Mouse (Mus musculus) ES-Bruce4 (cell line): ENCODE data around the gene Gm38392. TPM values are rescaled to one million over a fixed set of nuclear protein-coding genes. Genes with fewer than 3 reads are reported as not detected.

ENCODE experiments used
- H3K27ac ChIP-seq: 2 replicates; pipeline ENCODE4 v1.5.1; 2012; ENCODE audit warnings: low read length, inconsistent platforms; ENCODE audit not compliant: insufficient read depth
- H3K27me3 ChIP-seq: 2 replicates; pipeline ENCODE4 v1.6.1; 2012; ENCODE audit warnings: mild to moderate bottlenecking, low read length, inconsistent platforms; ENCODE audit not compliant: control insufficient read depth, poor library complexity, insufficient read depth, severe bottlenecking
- H3K36me3 ChIP-seq: 2 replicates; pipeline ENCODE4 v1.6.1; 2012; ENCODE audit warnings: inconsistent platforms, mild to moderate bottlenecking, low read length, moderate library complexity; ENCODE audit not compliant: control insufficient read depth, poor library complexity, insufficient read depth, severe bottlenecking
- H3K4me1 ChIP-seq: one replicate; pipeline ENCODE4 v1.8.1; 2011; ENCODE audit warnings: low read length; ENCODE audit not compliant: control insufficient read depth, insufficient read depth
- H3K4me3 ChIP-seq: 2 replicates; pipeline ENCODE4 v1.5.1; 2011; ENCODE audit warnings: low read depth, mild to moderate bottlenecking, low read length
- H3K9ac ChIP-seq: 2 replicates; pipeline ENCODE4 v1.6.1; 2012; ENCODE audit warnings: low read depth, mild to moderate bottlenecking, inconsistent platforms; ENCODE audit not compliant: poor library complexity, severe bottlenecking
- H3K9me3 ChIP-seq: replicated peaks from 2 replicates; pipeline ENCODE4 v1.6.1; 2012; ENCODE audit warnings: mild to moderate bottlenecking, low read length, inconsistent platforms; ENCODE audit not compliant: control insufficient read depth, poor library complexity, insufficient read depth, severe bottlenecking
- CTCF ChIP-seq: IDR thresholded peaks from one replicate; pipeline ENCODE4 v1.8.1; 2011; ENCODE audit warnings: low read depth, low read length
- EP300 ChIP-seq: IDR thresholded peaks from 2 replicates; pipeline ENCODE4 v1.6.1; 2011; ENCODE audit warnings: low read depth, low read length; ENCODE audit not compliant: insufficient read depth
- POLR2A ChIP-seq: IDR thresholded peaks from one replicate; pipeline ENCODE4 v1.8.1; 2011; ENCODE audit warnings: low read length; ENCODE audit not compliant: insufficient read depth
- polyA plus RNA-seq: library from polyadenylated mRNA; stranded (reverse); fragments of >200 nt; gene quantifications from 2 replicates; pipeline ENCODE4 v1.2.4, GENCODE M21; 2011; ENCODE audit warnings: low read depth; ENCODE audit not compliant: missing spikeins, insufficient read depth, insufficient read length

Gm38392 gene
- polyA plus RNA-seq, 1 experiment, result 0.72 TPM

DNA sequence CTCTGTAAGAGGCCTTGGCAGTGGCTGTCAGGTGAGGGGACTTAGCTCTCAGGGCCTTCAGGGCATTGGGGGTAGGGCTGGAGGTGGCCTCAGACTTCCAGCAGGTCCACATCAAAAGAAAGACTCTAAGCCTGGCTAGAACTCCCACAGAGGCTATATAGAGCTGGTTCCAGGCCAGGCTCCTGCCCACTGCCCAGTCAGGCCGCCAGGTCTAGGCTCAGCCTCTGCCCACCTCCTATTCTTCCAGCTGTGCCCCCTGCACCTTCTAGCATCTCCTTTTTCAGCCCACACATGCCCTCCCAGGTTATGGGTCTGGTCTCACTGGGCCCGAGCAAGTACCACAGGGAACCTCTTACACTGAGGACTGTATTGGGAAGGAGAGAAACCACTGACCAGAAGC is 62.1 kb downstream of the Gm38392 start:
- no peak for TF ChIP-seq POLR2A
- no peak for TF ChIP-seq CTCF
- TF ChIP-seq EP300, result no peak
- Histone ChIP-seq H3K4me3 (no peak overlapping the region), H3K36me3 (no peaks in the 10 kb centered on the region), H3K27ac (no peak overlapping the region), H3K9me3 (no peaks in the 10 kb centered on the region), H3K27me3 (no peaks in the 10 kb centered on the region), H3K4me1 (peaks cover 1% of the 10 kb centered on the region), H3K9ac (no peak overlapping the region)

DNA sequence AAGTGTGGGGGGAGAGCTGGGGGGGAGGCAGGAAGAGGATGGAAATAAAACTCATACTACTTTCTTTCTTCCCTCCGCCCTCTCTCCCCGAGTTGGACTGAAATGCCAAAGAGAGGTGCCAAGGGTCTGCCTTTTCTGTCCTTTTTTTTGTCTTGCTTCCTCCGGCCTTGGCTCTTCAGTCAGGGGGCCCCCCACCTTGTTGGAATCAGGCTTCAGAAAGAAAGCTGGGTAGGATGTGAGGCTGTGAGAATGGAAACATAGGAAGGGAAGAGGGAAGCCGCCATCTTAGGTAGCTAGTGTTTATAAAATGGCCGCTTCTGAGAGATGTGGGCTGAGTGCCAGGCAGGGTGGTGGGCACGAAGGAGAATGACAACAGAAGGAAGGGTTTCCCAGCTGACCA is 64.6 kb downstream of the Gm38392 start:
- H3K27ac ChIP-seq, result no peak overlapping the region
- H3K9ac ChIP-seq, result no peak overlapping the region
- no peak overlapping the region for H3K4me3 ChIP-seq
- no peaks in the 10 kb centered on the region; the same call in none of the 2 replicates for H3K27me3 ChIP-seq
- no peaks in the 10 kb centered on the region for H3K9me3 ChIP-seq
- H3K36me3 ChIP-seq, result no peaks in the 10 kb centered on the region
- TF ChIP-seq EP300, result no peak
- no peak for TF ChIP-seq CTCF
- TF ChIP-seq POLR2A, result no peak
- no peaks in the 10 kb centered on the region for H3K4me1 ChIP-seq

DNA sequence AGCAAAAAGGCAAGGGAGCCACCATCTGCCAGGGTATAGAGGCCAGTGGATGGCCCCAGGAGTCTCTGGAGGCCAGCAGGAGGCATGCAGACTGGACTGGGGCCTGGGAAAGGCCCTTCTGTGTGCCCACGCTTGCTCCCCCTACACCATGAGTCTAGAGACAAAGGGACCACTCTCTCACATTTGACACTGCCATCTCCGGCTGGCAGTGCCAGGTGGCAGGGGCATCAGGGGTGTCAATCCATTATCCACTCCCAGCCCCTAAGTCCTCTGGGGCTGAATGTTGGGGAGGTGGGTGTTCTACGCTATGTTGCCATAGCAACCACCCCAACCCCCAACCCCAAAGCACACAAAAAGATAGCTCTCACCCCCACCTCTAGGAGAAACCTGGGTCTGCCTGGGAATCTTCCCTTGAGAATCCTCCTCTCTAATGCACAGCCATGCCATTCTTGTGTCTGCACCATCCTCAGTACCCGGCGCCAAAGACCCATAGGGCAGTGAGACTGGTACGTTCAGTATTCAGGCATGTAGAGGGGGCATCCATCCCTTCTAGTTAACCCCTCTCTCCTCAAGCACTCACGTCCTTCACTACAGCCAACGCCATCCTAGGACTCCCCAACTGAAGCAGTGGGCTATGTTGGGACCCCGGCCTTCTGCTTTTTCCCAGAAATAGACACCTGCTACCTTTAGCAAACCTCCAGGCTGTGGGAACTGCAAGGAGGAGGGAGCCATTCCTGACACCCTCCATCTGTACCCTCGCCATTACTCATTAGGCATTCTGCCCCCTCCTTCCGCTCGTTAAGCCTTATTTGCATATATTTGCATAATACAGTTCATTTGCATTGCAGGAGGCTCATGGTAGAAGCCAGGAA is 65.3 kb downstream of the Gm38392 start:
- Histone ChIP-seq H3K9ac (no peak overlapping the region), H3K9me3 (no peaks in the 10 kb centered on the region), H3K4me1 (no peaks in the 10 kb centered on the region), H3K36me3 (no peaks in the 10 kb centered on the region), H3K27me3 (no peaks in the 10 kb centered on the region; the same call in none of the 2 replicates), H3K27ac (no peak overlapping the region), H3K4me3 (no peak overlapping the region)
- no peak for TF ChIP-seq POLR2A
- TF ChIP-seq EP300, result no peak
- TF ChIP-seq CTCF, result no peak

DNA sequence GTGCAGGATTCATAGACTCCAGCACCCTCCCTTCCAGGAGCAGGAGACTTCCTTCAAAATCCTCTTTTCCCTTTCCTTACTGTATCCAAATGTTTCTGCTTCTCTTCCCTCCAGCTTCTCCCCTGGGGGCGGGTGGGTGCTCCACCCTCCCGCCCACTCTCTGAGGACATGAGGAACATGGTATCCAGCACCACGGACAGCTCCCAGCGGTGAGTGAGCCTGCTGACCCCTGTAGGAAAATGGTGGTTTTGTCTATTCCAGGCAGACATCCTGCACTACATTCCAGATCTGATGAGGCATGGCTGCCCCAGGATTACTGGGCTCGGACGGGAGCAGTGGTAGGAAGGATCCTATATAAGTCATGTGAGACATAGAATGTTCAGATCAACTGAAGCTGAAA is 66.2 kb downstream of the Gm38392 start:
- Histone ChIP-seq H3K27ac (no peak overlapping the region), H3K36me3 (no peaks in the 10 kb centered on the region), H3K9ac (no peak overlapping the region), H3K9me3 (no peaks in the 10 kb centered on the region), H3K4me3 (no peak overlapping the region), H3K4me1 (no peaks in the 10 kb centered on the region), H3K27me3 (peaks cover 5% of the 10 kb centered on the region)
- TF ChIP-seq POLR2A (no peak), EP300 (0 out of 2 replicates have a peak, but pooled peaks have one; percentile 49), CTCF (peak; percentile 50)

DNA sequence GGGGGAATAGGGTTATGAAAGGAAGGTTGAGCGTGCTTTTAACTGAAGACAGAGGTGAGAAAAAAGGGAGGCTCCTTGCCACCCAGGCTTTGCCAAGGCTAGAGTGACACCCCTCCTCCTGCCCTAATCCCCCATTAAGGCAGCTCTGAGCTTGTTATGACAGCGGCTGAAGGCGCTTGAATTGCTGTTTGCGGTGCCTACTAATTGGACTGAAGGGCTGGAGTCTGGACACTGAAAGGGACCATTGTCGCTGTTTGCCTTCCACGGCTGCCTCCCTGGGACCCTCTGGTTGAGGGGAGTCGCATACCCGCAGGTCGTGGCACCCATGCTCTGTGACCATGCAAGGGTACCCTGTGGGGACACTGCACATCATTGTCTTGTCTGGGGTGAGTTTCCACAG is 67.1 kb downstream of the Gm38392 start:
- Histone ChIP-seq H3K27ac (no peak overlapping the region), H3K36me3 (no peaks in the 10 kb centered on the region), H3K9me3 (no peaks in the 10 kb centered on the region), H3K27me3 (peaks cover 13% of the 10 kb centered on the region), H3K4me1 (no peaks in the 10 kb centered on the region), H3K9ac (no peak overlapping the region), H3K4me3 (no peak overlapping the region)
- TF ChIP-seq EP300 (no peak), CTCF (no peak), POLR2A (no peak)

DNA sequence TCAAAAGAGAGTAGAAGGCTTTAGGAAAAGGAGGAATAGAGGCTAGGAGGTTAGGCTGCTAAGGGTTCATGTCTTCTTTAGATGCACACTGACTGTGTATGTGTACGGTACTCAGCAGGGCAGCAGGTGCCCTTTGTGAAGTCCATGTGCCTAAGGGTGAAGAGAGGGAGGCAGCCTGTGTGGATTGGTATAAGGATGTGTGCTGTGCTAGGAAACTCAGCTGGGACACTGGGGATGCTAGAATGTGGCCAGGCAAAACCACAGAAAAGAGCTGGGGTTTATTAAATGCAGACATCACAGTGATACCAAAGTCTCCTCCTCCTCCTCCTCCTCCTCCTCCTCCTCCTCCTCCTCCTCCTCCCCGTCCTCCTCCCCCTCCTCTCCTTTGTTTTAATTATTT is 69.3 kb downstream of the Gm38392 start:
- Histone ChIP-seq H3K36me3 (no peaks in the 10 kb centered on the region), H3K4me3 (no peak overlapping the region), H3K9ac (no peak overlapping the region), H3K27me3 (peaks cover 18% of the 10 kb centered on the region), H3K4me1 (no peaks in the 10 kb centered on the region), H3K27ac (no peak overlapping the region), H3K9me3 (no peaks in the 10 kb centered on the region)
- TF ChIP-seq CTCF, result no peak
- no peak for TF ChIP-seq EP300
- no peak for TF ChIP-seq POLR2A
